Mouse (Mus musculus) brain, embryonic 14.5 days (tissue): ENCODE data around the gene Serpinb11.

ENCODE experiments used
- CTCF ChIP-seq: fragments of 200-500 bp; IDR thresholded peaks from 2 replicates; pipeline ENCODE4 v1.5.1; 2012; ENCODE audit warnings: inconsistent platforms, mild to moderate bottlenecking, moderate library complexity, borderline replicate concordance; ENCODE audit not compliant: insufficient read depth, insufficient read length; ENCODE audit errors: extremely low read depth
- POLR2A ChIP-seq: fragments of 200-500 bp; IDR thresholded peaks from 2 replicates; pipeline ENCODE4 v1.6.1; 2012; ENCODE audit warnings: mild to moderate bottlenecking, inconsistent platforms, borderline replicate concordance; ENCODE audit not compliant: poor library complexity, insufficient read depth, insufficient read length, severe bottlenecking; ENCODE audit errors: extremely low read depth

- TF ChIP-seq POLR2A (no peak), CTCF (no peak)
These were observed 17.4 kb downstream of the Serpinb11 start for GRCm38 (mm10) chr1:107378368-107378767.
